ENCODE assay signal across 9 mouse cellular contexts in the genomic region with DNA sequence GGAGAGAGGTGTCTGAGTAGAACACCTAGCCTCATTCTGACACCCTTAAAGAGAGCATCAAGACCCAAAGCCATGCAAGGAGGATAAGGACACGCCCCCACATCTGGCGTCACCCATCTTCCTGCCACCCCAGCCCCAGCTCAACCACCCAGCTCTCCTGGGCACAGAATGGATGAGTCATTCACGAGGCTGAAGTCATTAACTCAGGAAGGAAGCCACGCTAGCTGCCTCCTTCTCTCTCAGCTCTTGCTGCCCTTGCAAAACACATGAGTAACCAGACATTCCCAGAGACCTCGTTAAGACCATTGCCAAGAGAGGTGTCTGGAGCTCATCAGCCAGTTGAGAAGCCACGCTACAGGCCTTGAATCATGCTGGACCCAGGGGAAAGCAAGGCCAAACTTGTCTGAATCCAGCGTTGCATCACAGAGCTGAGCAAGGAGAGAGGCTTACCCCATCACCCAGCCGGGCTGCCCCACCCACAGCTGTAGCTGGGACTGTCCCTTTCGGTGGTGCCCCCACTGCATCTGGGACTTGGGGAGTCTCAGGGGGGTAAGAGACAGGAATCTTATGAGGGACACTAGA. TPM values are rescaled to one million over a fixed set of nuclear protein-coding genes. Genes with fewer than 3 reads are reported as not detected.
DNase-seq lines count a peak whose midpoint lies in the region; ATAC-seq and TF ChIP-seq lines count a peak whose summit lies in the region.
"Had no signal": no experiment of that assay in that cellular context is flagged by ENCODE, and none has a peak within 500 bp of the region (broad histone marks: within the 10 kb centered on the region; RNA-seq: fewer than 3 reads in every experiment).

No protein-coding gene starts in this region.

- peaks cover 7% of the 10 kb centered on the region for H3K36me3 ChIP-seq in megakaryocyte, embryonic 14.5 days (replicated peaks; ENCODE audit: low read length)
- H3K36me3 ChIP-seq in hindbrain, embryonic 11.5 days (ENCODE audit: control insufficient read depth, insufficient read depth, low read length): no peaks in the 10 kb centered on the region
- H3K36me3 ChIP-seq: lung, embryonic 15.5 days had no signal

- H3K9ac ChIP-seq in hindbrain, embryonic 11.5 days (ENCODE audit: low read depth, low read length): no peak overlapping the region
- H3K9ac ChIP-seq: lung, embryonic 15.5 days had no signal

- intact Hi-C loops in left cerebral cortex, postnatal 10 days (cut with DNase I): no loop called here

- no peak for TF ChIP-seq POLR2A in cerebellum, adult 2 months (IDR thresholded peaks at IDR 0.05; ENCODE audit: borderline replicate concordance, insufficient read depth, low read length)

- no peak for TF ChIP-seq CTCF in Patski (IDR thresholded peaks at IDR 0.05)
- no peak for TF ChIP-seq CTCF in cerebellum, adult 2 months (IDR thresholded peaks at IDR 0.05; ENCODE audit: borderline replicate concordance, insufficient read depth, low read depth, low read length)

- H3K4me1 ChIP-seq in megakaryocyte, embryonic 14.5 days: peaks cover 71% of the 10 kb centered on the region
- H3K4me1 ChIP-seq in cerebellum, adult 2 months (ENCODE audit: control insufficient read depth, insufficient read depth, low read length): no peaks in the 10 kb centered on the region
- H3K4me1 ChIP-seq in hindbrain, embryonic 11.5 days (replicated peaks; ENCODE audit: control insufficient read depth, insufficient read depth, low read length): peaks cover 6% of the 10 kb centered on the region

- peak; percentile 97 for ATAC-seq in Patski
- ATAC-seq in granulocyte monocyte progenitor cell, adult 5-6 weeks (replicated peaks; ENCODE audit: poor library complexity, severe bottlenecking): peak; percentile 86
- no peak for ATAC-seq in hindbrain, embryonic 11.5 days (ENCODE audit: low FRiP score)

- no peak overlapping the region for H3K27ac ChIP-seq in cerebellum, adult 2 months (ENCODE audit: insufficient read depth, low read length)
- no peak overlapping the region for H3K27ac ChIP-seq in hindbrain, embryonic 11.5 days (ENCODE audit: low read depth, low read length)
- H3K27ac ChIP-seq: lung, embryonic 15.5 days had no signal

- peak; percentile 58 to 63 for DNase-seq in left cerebral cortex, adult 18-20 months (ENCODE audit: low spot score in 2 of 2)
- no peak for DNase-seq in left cerebral cortex, postnatal 10 days (ENCODE audit: extremely low spot score in 1 of 2, low spot score in 2 of 2)
- no peak for DNase-seq in Patski (ENCODE audit: low read depth, low spot score)
- DNase-seq in urinary bladder, postnatal 14 days (ENCODE audit: low spot score): peak; percentile 72
- DNase-seq in cerebellum, adult 2 months: no peak
- DNase-seq in hindbrain, embryonic 11.5 days (ENCODE audit: low spot score): no peak

- CTCF ChIA-PET in Patski (lab: Charles Lee): interaction anchor here (1.0 kb wide), 1 partner anchor 21 kb away, joined by 5 read pairs; no protein-coding TSS in a partner anchor

- no peak overlapping the region for H3K4me2 ChIP-seq in hindbrain, embryonic 11.5 days (replicated peaks; ENCODE audit: low read depth, low read length)
- H3K4me2 ChIP-seq: lung, embryonic 15.5 days had no signal

- no peaks in the 10 kb centered on the region for H3K27me3 ChIP-seq in Patski
- H3K27me3 ChIP-seq in megakaryocyte, embryonic 14.5 days (replicated peaks): peaks cover 2% of the 10 kb centered on the region
- no peaks in the 10 kb centered on the region for H3K27me3 ChIP-seq in cerebellum, adult 2 months (ENCODE audit: control insufficient read depth, insufficient read depth, low read length)
- H3K27me3 ChIP-seq in hindbrain, embryonic 11.5 days (ENCODE audit: control insufficient read depth, insufficient read depth, low read length): peaks cover 8% of the 10 kb centered on the region; the same call in 1 of the 2 replicates
- H3K27me3 ChIP-seq: lung, embryonic 15.5 days had no signal

- in situ Hi-C loops in Patski (cut with MboI; ENCODE audit: low pct_unique_long_range_greater_than_20kb): loop anchor here (5.0 to 10.0 kb wide), 2 partner anchors 38 to 490 kb away; a partner anchor contains a TSS

- POLR2A ChIA-PET in Patski (lab: Charles Lee): interaction anchor here (0.6 kb wide), 1 partner anchor 76 kb away, joined by 4 read pairs; no protein-coding TSS in a partner anchor

- H3K9me3 ChIP-seq in megakaryocyte, embryonic 14.5 days: no peaks in the 10 kb centered on the region
- no peaks in the 10 kb centered on the region for H3K9me3 ChIP-seq in hindbrain, embryonic 11.5 days (ENCODE audit: control insufficient read depth, low read length)
- H3K9me3 ChIP-seq: lung, embryonic 15.5 days had no signal

- peak overlapping the region; percentile 76 for H3K4me3 ChIP-seq in megakaryocyte, embryonic 14.5 days (replicated peaks)
- no peak overlapping the region for H3K4me3 ChIP-seq in cerebellum, adult 2 months (replicated peaks; ENCODE audit: insufficient read depth, low read depth, low read length)
- no peak overlapping the region for H3K4me3 ChIP-seq in hindbrain, embryonic 11.5 days (ENCODE audit: low read depth, low read length)
- H3K4me3 ChIP-seq: lung, embryonic 15.5 days had no signal

- WGBS in cerebellum, adult 2 months: 72% methylated on average over 9 of the region's 9 CpGs
- WGBS in hindbrain, embryonic 11.5 days: 82% methylated on average over 9 of the region's 9 CpGs

RNA-seq across cellular contexts. Expression of a gene that starts 39.4 kb away (rescaled TPM):
- total RNA-seq in left cerebral cortex, adult 18-20 months (2021): 10 to 100 TPM; 21.1 to 26.0 TPM
- 10 to 100 TPM; 16.5 to 18.3 TPM for total RNA-seq in left cerebral cortex, postnatal 10 days (2021)
- 187 TPM for polyA plus RNA-seq in Patski (2021)
- not detected in 2 replicates for total RNA-seq in granulocyte monocyte progenitor cell, adult 5-6 weeks (2014; fragmentation: Nextera tagmentation)
- total RNA-seq in granulocyte monocyte progenitor cell, adult 5-6 weeks (2017): not detected in 2 replicates
- 35.1 and 50.8 TPM in 2 replicates for polyA plus RNA-seq in megakaryocyte, embryonic 14.5 days (2012; ENCODE audit: insufficient read depth, low replicate concordance)
- polyA plus RNA-seq in cerebellum, adult 2 months (2012; rRNA removed): 22.4 and 24.5 TPM in 2 replicates
- 28.8 and 32.9 TPM in 2 replicates for polyA plus RNA-seq in hindbrain, embryonic 11.5 days (2014; fragmentation: Nextera tagmentation; extraction: Ambion mirVana)

Comparison
In these comparisons a context has a peak if more than half of its experiments do, and no peak if none do; other contexts are left out.
1. DNase-seq: peak in left cerebral cortex, adult 18-20 months (2 of 2) and urinary bladder, postnatal 14 days (single experiment); none in left cerebral cortex, postnatal 10 days (0 of 2), Patski (single experiment), cerebellum, adult 2 months (0 of 2) and hindbrain, embryonic 11.5 days (single experiment).